Mouse (Mus musculus) leukemia stem cell, adult 10-12 weeks (primary cell): Measurements from ENCODE around the gene Zfp960. TPM values are rescaled to one million over a fixed set of nuclear protein-coding genes. Genes with fewer than 3 reads are reported as not detected.

Experiments
- polyA plus RNA-seq: library from polyadenylated mRNA; stranded (reverse); fragments of >175 nt; gene quantifications from 2 replicates; pipeline ENCODE4 v1.2.3, GENCODE M21; 2012; ENCODE audit warnings: low replicate concordance

Gene Zfp960
- polyA plus RNA-seq: 0.15 TPM in 1 of 2 replicates, not detected in the other

GRCm38 (mm10) chr17:17063628-17064494 is at the start of gene Zfp960:
Zfp960 (plus strand) TSS chr17:17064113.

GRCm38 (mm10) chr17:17120830-17121502 is 57.1 kb downstream of the Zfp960 start, which contains the start of gene Zfp97:
Zfp97 (plus strand) TSS chr17:17121415.

Other genes starting within 250 kb of the Zfp960 start
- gene Zfp97, start 57.3 kb downstream of the Zfp960 start, polyA plus RNA-seq: 0.69 TPM in 1 of 2 replicates, not detected in the other